Mouse (Mus musculus): ENCODE measurements around the gene Ddx39b. TPM values are rescaled to one million over a fixed set of nuclear protein-coding genes. Genes with fewer than 3 reads are reported as not detected.
"Not testable (repeated sequence)": the region's sequence is repeated elsewhere in the genome, so short reads cannot be mapped to it uniquely, and the experiment has no call there.

Ddx39b gene
- total RNA-seq, 2 experiments from 2014 or later = 85.3 to 103 TPM

- intact Hi-C loops (cut with DNase I; ENCODE audit: low total_unique reads) = no loop called here
- DNase-seq = no peak
These were observed 28.5 kb upstream of the Ddx39b start for GRCm38 (mm10) chr17:35213071-35213470.

- intact Hi-C loops (cut with DNase I; ENCODE audit: low total_unique reads) = no loop called here
- no peak for DNase-seq
These were observed 22.9 kb upstream of the Ddx39b start for GRCm38 (mm10) chr17:35218516-35219193.

- intact Hi-C loops (cut with DNase I; ENCODE audit: low total_unique reads) = no loop called here
- DNase-seq = no peak
These were observed 21.9 kb upstream of the Ddx39b start for GRCm38 (mm10) chr17:35219601-35220041.

DNA sequence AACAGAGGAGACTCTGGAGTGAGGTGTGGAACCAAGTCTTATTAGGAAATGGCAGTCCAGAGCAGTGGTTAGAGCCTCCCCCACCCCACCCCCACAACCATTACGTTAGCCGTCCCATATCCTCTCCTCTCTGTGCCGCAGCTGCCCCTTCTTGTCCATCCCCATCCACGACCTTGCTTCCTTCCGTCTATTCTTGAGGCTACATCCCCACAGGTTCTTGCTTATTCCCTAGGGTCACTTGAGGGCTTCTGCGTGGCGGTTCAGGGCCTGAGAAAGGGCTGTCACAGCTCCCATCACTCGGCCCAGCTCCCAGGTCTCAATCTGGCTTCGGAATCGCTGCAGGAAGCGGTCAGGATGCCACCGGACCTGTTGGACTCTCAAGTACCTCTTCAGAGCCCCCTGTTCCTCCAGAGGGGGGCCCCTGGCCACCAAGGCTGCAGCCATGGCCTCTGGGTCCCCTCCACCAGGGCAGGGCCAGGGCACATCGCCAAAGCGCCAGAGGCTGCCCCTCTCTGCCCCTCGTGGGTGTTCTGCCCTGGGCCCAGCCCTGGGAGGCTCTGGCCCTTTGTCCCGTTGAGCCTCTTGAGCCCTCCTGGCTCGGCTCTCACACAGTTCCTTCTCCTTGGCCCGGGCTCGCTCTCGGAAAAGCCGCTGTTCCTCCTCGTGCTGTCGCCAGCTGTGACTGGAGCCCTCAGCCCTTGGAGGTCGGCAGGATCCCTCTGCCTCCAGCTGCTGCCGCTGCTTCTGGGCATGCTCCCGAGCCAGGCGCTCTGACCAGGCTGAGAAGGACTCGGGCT is 21.2 kb upstream of the Ddx39b start, which contains the start of gene Gm16181:
TSS of gene Gm16181 (plus strand) at position 679 of the 797 bp plus-strand sequence.
- intact Hi-C loops (cut with DNase I; ENCODE audit: low total_unique reads) = no loop called here
- peak; percentile 59 for DNase-seq

DNA sequence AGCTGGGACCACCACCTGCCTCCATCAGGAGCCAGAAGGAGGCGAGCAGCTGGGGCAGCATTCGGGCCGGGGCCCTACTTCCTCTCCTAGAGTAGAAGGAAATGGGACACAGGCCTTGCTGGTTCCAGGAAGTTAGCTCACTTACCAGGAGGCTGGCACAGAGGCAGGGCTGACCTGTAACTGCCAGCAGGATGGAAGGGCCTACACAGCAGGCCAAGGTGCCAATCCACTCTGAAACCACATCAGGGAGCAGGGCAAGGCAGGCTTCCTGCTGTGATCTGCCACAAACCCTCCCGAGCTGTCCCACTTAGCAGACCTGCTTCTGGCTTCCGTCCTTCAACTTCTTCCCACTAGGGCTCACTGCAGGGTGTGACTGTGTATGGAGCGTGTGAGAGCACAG is 19.2 kb upstream of the Ddx39b start:
- intact Hi-C loops (cut with DNase I; ENCODE audit: low total_unique reads) = no loop called here
- DNase-seq = no peak

GRCm38 (mm10) chr17:35224641-35225040 is 16.9 kb upstream of the Ddx39b start:
- no peak for DNase-seq
- intact Hi-C loops (cut with DNase I; ENCODE audit: low total_unique reads) = no loop called here

DNA sequence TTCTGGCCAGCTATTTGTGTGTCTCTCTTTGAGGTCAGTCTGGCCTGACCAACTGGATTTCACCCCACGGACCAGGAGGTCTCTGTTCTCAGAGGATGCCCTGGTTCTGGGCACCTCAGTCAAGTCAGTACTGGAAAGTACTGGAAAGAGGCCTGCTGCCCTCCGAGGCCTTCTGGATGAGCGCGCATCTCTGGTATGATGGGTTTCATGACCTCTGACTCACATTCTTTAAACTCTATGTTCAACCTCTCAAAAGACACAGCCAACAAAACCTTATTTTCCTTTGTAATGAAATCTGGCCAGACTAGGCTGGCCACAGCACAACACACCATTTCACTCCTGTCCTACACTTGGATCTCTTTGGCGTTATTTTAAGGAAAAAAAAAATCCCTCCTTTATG is 16.1 kb upstream of the Ddx39b start:
- intact Hi-C loops (cut with DNase I; ENCODE audit: low total_unique reads) = no loop called here

DNA sequence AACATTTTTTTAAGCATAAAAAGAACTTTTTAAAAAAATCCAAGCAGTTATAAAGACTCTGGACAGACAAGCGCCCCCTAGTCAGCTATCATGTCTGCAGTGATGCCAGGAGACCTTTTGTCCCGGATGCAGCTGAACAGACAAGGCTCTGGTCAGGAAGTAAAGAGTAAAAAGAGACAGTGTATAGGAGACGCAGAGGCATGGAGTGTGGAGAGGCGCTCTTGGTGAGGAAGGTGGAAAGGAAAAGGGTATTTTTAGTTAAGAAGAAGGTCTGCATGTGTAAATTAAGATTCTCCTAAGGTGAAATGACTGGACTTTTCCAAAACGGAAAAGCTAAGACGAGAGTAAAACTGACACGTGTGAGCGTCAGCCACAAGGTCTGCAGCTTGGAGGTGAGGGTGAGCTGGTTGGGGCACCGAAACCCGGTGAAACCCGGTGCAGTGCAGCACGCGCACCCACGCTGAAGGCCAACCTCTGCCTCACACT is 14.9 kb upstream of the Ddx39b start:
- DNase-seq = no peak

More for the DNA sequence above, 16.1 kb upstream of the Ddx39b start:
- no peak for DNase-seq

GRCm38 (mm10) chr17:35231022-35231421 is 10.5 kb upstream of the Ddx39b start:
- intact Hi-C loops (cut with DNase I; ENCODE audit: low total_unique reads) = loop anchor here (2.0 kb wide), 1 partner anchor 60 kb away; no protein-coding TSS in a partner anchor
- DNase-seq = no peak

More for the DNA sequence above, 14.9 kb upstream of the Ddx39b start:
- intact Hi-C loops (cut with DNase I; ENCODE audit: low total_unique reads) = no loop called here

- intact Hi-C loops (cut with DNase I; ENCODE audit: low total_unique reads) = loop anchor here (2.0 kb wide), 1 partner anchor 53 kb away; no protein-coding TSS in a partner anchor
- DNase-seq = peak; percentile 80
These were observed 9.5 kb upstream of the Ddx39b start for GRCm38 (mm10) chr17:35232043-35232442.

DNA sequence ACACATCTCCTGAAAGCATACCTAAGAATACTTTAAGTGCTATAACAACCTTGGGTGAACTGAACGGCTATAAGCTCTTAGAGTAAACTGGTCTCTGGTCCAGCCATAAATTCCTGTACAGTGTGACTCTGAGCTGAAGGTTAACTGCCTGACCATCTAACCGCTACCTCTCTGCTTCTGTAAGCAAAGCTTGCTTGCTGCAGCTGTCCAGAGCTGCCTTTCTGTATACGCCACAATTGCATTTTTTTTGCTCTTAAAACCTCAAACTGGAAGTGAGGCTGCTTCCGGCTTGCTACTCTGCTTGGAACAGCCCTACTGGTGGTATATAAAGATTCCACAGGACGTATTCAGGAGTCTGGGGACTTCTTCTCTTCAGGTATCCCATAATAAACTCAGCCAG is 8.9 kb upstream of the Ddx39b start:
- DNase-seq = no peak
- intact Hi-C loops (cut with DNase I; ENCODE audit: low total_unique reads) = loop anchor here (2.0 kb wide), 1 partner anchor 54 kb away; no protein-coding TSS in a partner anchor

- intact Hi-C loops (cut with DNase I; ENCODE audit: low total_unique reads) = loop anchor here (2.0 kb wide), 1 partner anchor 55 kb away; no protein-coding TSS in a partner anchor
These were observed 8.2 kb upstream of the Ddx39b start, which contains the start of gene Atp6v1g2 for GRCm38 (mm10) chr17:35233114-35233980. Atp6v1g2 (plus strand) TSS chr17:35233660.

GRCm38 (mm10) chr17:35234090-35234489 is 7.5 kb upstream of the Ddx39b start:
- DNase-seq; intact Hi-C loops (cut with DNase I; ENCODE audit: low total_unique reads): not testable (repeated sequence)

More at GRCm38 (mm10) chr17:35233114-35233980, 8.2 kb upstream of the Ddx39b start, which contains the start of gene Atp6v1g2:
- no peak for DNase-seq

DNA sequence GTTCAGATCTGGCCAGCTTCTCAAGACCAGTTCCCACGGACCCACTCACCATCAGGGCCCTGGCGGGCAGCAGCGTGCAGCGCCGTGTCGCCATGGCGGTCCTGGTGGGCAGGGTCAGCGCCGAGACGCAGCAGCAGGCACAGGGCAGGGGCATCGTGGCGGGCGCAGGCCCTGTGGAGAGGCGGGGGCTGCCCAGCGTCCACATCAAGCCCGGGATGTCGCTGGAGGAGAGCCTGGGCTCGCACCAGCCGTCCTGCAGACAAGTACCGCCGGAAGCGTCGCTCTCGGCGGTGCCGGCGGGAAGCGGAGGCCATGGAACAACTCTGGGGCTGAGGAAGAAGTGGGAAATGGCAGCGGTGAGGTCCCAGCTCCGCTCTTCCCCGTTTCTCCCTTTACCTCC is 6.6 kb upstream of the Ddx39b start:
- no peak for DNase-seq
- intact Hi-C loops (cut with DNase I; ENCODE audit: low total_unique reads) = no loop called here

- intact Hi-C loops (cut with DNase I; ENCODE audit: low total_unique reads) = no loop called here
- peak; percentile 90 for DNase-seq
These were observed 5.7 kb upstream of the Ddx39b start, which contains the start of gene Nfkbil1 for GRCm38 (mm10) chr17:35235614-35236389. Nfkbil1 (minus strand) TSS chr17:35235792.

DNA sequence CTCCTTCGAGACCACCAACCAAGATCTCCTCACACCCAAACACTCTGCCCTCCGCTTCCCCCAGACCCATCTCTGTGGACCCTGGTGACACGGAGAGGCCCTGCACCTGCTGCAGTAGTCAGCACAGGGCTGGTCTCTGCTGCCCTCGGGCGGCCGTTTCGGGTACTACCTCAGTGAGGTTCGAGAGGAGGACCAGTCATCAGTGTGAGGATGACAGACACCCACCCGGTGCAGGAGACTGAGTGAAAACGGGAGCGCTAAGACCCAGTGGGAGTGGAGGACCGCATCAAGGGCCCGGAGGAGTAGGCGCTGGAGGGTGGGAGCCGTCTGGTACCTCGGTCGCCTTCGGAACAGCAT is 5.2 kb upstream of the Ddx39b start:
- intact Hi-C loops (cut with DNase I; ENCODE audit: low total_unique reads) = no loop called here

DNA sequence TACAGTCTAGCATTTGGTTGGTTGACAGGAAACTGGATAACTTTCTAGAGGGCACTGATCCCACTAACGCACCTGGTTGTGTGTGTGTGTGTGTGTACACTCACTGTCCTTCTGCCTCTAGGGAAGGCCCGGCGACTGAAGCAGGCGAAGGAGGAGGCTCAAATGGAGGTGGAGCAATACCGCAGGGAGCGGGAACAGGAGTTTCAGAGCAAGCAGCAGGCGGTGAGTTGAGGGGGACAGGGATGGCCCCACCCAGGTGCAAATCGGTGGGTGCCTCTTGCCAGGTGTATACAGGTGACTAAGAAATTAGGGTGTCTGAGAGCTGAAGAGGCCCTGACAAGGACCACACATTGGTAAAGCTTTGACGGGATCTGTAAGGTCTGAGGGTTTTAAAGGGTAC is 4.5 kb upstream of the Ddx39b start:
- intact Hi-C loops (cut with DNase I; ENCODE audit: low total_unique reads) = no loop called here
- no peak for DNase-seq

More for the DNA sequence above, 5.2 kb upstream of the Ddx39b start:
- DNase-seq = peak; percentile 95

GRCm38 (mm10) chr17:35237504-35237903 is 4.0 kb upstream of the Ddx39b start:
- intact Hi-C loops (cut with DNase I; ENCODE audit: low total_unique reads) = no loop called here
- DNase-seq = no peak
